Mouse (Mus musculus) right cerebral cortex, adult 18-20 months (tissue): ENCODE data around the gene Nfix.
A peak's percentile ranks its signal among the peaks of the same experiment; 100 is the strongest.

Experiments
- DNase-seq: peaks from one replicate; pipeline ENCODE4 v3.0.0; 2022; ENCODE audit warnings: mixed read lengths

Nfix gene

GRCm38 (mm10) chr8:84797256-84797797 lies 2.8 kb downstream of the Nfix start:
- DNase-seq: no peak

- no peak for DNase-seq
Measured at GRCm38 (mm10) chr8:84794486-84794885, 5.7 kb downstream of the Nfix start.

- DNase-seq: peak; percentile 79
Measured at GRCm38 (mm10) chr8:84793791-84794485, 6.2 kb downstream of the Nfix start.

- peak; percentile 51 for DNase-seq
Measured at GRCm38 (mm10) chr8:84793134-84793533, 7.0 kb downstream of the Nfix start.

- no peak for DNase-seq
Measured at GRCm38 (mm10) chr8:84792429-84792947, 7.7 kb downstream of the Nfix start.

GRCm38 (mm10) chr8:84790537-84790936 lies 9.6 kb downstream of the Nfix start:
- no peak for DNase-seq

- DNase-seq: no peak
Measured at GRCm38 (mm10) chr8:84789855-84790486, 10.2 kb downstream of the Nfix start.

- no peak for DNase-seq
Measured at GRCm38 (mm10) chr8:84789345-84789744, 10.8 kb downstream of the Nfix start.

GRCm38 (mm10) chr8:84788896-84789295 lies 11.2 kb downstream of the Nfix start:
- no peak for DNase-seq

- DNase-seq: no peak
Measured at GRCm38 (mm10) chr8:84787523-84788302, 12.4 kb downstream of the Nfix start.

GRCm38 (mm10) chr8:84786801-84787467 lies 13.2 kb downstream of the Nfix start:
- DNase-seq: no peak

GRCm38 (mm10) chr8:84785756-84786677 lies 14.1 kb downstream of the Nfix start:
- DNase-seq: no peak

- DNase-seq: no peak
Measured at GRCm38 (mm10) chr8:84785506-84785755, 14.7 kb downstream of the Nfix start.

- no peak for DNase-seq
Measured at GRCm38 (mm10) chr8:84784681-84785505, 15.3 kb downstream of the Nfix start.

GRCm38 (mm10) chr8:84783919-84784581 lies 16.1 kb downstream of the Nfix start:
- DNase-seq: no peak

- DNase-seq: no peak
Measured at GRCm38 (mm10) chr8:84783198-84783918, 16.8 kb downstream of the Nfix start.

GRCm38 (mm10) chr8:84782680-84783079 lies 17.5 kb downstream of the Nfix start:
- DNase-seq: no peak

- DNase-seq: no peak
Measured at GRCm38 (mm10) chr8:84781686-84782505, 18.2 kb downstream of the Nfix start.
